Mouse (Mus musculus) mouse embryonic stem cell (cell line): ENCODE measurements around the gene Myoz2.

Experiments used
- in situ Hi-C, 2 experiments: fragments of 300-500 bp; cut with MboI; formaldehyde crosslinking; loops; 1 replicate in 1 of 2; 3 replicates in 1 of 2; pipeline ENCODE4 v1.14.3; 2019 to 2020; ENCODE audit warnings: low sequenced_read_pairs in 2 of 2, low pct_unique_long_range_greater_than_20kb in 1 of 2, mixed read lengths in 1 of 2; ENCODE audit not compliant: unreplicated experiment in 1 of 2

The Myoz2 gene

DNA sequence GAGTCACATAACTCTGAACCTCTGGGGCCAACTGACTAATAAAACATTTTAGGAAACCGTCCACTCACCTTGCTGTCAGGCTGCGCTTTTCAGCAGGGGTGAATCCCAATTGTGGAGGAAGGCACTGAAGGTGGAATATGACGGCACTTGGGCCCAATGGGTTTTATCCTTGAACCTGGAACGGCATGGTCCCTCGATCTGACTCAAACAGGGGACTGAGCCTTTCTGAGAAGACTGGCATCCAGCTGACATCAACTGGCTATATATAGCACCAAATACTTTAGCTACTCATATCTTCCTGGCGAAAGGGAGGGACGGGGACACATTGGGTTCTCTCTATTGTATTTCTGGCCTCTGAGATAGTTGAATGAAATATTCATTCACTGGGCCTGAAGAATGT is at the start of gene Myoz2:
Myoz2 (minus strand) TSS at position 264 of the 400 bp plus-strand sequence.
- in situ Hi-C loops = no loop called here

GRCm38 (mm10) chr3:123081665-123082064 is 46.9 kb upstream of the Myoz2 start:
- in situ Hi-C loops = no loop called here

- in situ Hi-C loops = no loop called here
Observed at GRCm38 (mm10) chr3:123080943-123081342, 46.1 kb upstream of the Myoz2 start.

- in situ Hi-C loops = no loop called here
Observed at GRCm38 (mm10) chr3:123080017-123080725, 45.4 kb upstream of the Myoz2 start.

GRCm38 (mm10) chr3:123075759-123076158 is 40.9 kb upstream of the Myoz2 start:
- in situ Hi-C loops = no loop called here

DNA sequence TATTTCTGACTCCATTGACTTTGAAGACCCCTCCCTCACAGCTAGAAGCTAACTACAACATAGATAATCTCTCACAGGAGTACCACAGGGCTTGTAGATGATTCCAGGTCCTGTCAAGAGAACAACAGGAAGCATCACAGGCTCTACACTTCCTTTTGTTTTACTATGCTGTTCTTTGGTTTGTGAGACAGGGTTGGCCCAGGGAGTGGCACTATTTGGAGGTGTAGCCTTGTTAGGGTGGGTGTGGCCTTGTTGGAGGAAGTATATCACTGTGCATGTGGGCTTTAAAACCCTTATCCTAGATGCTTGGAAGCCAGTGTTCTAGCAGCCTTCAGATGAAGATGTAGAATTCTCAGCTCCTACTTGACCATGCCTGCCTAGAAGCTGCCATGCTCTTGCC is 40.2 kb upstream of the Myoz2 start:
- in situ Hi-C loops = no loop called here

DNA sequence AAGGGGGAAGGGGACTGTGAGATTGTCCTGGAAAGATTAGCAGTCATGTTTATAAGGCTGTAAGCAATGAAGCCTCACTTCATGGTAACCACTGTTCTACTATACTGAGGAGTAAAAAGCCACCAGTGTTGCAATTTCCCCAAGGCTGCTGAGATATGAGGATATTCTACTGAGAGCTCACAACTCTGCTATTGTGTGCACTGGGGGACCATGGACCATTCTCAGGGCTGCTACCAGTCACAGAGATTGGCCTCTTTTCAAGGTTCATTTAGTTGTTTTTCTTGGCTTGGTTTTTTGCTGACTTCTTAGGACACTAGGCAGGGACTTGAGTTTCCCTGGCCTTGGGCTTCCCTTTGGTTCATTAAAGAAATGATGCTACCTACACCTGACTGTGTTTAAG is 38.5 kb upstream of the Myoz2 start:
- in situ Hi-C loops = no loop called here

DNA sequence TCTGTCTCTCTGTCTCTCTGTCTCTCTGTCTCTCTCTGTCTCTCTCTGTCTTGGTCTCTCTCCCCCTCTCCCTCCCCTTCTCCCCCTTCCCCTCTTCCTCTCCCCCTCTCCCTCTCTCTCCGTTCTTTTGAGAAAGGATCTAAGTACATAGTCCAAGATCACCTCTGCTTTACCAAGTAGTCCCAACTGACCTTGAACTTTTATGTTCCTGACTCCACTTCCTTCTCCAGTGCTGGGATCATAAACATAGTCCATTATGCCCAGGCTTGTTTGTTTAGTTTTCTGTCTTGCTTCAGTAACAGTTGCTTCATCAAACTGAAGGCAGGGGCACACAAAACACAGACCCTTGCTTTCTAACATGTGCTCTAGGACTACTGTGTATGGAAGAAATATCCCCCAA is 37.7 kb upstream of the Myoz2 start:
- in situ Hi-C loops = no loop called here

DNA sequence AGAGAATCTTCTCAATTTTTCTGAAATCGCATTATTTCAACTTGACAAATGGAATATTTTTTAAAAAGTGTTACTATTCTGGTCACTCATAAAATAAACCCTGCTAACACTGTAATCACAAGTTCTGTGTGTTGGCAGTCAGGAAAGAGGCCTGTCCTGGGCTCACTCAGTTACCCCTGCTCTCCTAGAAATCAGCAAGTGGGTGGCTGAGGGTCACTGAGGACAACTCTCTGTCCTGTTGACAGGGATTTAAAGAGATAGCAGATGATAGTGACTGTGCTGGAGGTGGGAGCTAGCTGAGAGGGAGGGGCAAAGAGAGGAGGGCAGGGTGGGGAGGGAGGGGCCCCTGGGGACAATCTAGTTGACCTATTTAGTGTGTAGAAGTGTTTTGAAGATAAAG is 36.2 kb upstream of the Myoz2 start:
- in situ Hi-C loops = no loop called here

DNA sequence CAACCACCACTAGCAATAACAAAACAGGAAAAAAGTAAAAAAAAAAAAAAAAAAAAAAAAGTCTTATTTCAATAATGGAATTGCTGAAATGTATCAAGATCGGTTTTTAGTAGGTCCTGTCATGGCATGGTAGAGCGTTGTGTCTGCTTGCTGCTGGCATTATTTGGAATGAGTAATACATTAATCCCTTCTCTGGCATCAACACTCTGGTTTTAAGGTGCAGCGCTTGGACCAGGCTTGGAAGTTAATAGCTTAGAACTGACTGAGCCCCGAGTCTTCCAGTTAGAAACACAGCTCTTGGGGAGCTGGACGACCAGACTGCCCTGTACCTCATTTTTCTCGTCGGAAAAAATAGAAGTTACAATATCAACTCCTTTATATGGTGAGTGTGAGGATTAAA is 32.0 kb upstream of the Myoz2 start:
- in situ Hi-C loops = no loop called here

- in situ Hi-C loops = no loop called here
Observed at GRCm38 (mm10) chr3:123065466-123065865, 30.7 kb upstream of the Myoz2 start.

- in situ Hi-C loops = no loop called here
Observed at GRCm38 (mm10) chr3:123064186-123064585, 29.4 kb upstream of the Myoz2 start.

DNA sequence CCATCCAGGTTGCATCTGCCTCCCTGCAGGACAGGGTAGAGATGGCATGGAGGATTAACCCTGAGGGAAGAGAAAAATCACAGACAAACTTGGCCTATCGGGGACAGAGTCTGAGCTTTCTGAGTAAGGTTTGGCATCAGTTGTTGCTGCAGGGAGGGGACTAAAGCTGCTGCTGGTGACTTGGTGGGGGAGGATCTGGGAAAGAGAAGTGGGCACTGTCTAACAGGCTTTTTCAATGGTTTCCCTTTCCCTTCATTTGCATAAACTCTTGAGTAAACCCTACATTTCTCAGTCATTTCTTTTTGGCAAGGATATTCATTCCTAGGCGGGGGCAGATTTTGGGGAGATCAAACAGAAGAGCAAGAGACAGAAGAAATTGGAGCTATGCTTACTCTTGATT is 27.1 kb upstream of the Myoz2 start:
- in situ Hi-C loops = no loop called here

DNA sequence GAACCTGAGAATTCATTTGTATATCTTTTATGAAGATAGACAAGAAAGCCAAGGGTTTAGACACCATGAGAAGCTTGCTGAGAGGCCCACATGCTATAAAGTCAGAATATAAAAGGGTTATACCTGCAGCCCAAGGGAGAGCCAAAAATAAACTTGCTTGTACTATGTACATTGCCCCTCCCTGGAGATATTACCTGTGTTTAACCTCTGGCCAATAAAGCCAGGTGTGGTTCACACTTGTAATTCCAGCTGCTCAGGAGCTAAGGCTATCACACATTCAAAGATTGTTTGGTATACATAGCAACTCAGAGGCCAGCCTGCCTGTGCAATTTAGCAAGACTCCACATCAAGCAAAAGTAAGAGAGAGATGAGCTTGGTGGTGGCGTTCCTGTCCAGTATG is 24.0 kb upstream of the Myoz2 start:
- in situ Hi-C loops = no loop called here

GRCm38 (mm10) chr3:123054178-123054577 is 19.4 kb upstream of the Myoz2 start:
- in situ Hi-C loops = no loop called here

GRCm38 (mm10) chr3:123053192-123053938 is 18.6 kb upstream of the Myoz2 start:
- in situ Hi-C loops = no loop called here

DNA sequence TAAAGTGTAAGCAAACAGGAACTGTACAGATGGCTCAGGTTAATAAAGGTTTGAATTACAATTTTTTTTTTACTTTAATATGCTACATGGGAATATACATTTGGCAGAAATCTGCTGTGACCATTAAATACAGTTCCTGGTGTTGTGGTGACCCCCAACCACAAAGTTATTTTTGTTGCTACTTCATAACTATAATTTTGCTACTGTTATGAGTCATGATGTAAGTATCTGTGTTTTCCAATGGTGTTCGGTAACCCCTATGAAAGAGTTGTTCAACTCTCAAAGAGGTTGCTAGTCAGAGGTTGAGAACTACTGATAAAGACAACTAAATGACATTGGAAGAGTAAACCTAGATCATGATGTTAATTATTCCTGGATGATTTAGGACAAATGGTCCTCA is 7.5 kb upstream of the Myoz2 start:
- in situ Hi-C loops = no loop called here

DNA sequence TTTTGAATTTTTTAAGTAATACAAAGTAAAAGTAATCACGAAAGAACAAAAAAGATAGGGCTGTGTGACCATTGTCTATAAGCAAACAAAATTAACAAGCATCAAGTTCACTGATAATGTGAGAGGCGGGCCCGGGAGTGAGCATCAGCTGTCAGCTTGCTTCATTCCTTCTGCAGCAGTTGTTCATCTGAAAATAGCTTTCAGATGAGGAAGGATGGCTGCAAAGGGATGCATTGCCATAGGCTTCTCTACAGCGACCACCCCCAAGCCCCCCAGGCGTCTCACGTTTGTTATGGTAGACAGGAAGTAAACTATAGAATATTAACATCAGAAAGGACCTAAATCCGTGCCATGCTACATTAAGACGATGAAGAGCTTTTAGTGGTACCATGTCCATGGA is 1.0 kb downstream of the Myoz2 start:
- in situ Hi-C loops = no loop called here

GRCm38 (mm10) chr3:123025634-123026033 is 9.2 kb downstream of the Myoz2 start:
- in situ Hi-C loops = no loop called here
